Mouse (Mus musculus): ENCODE results near the gene Mmp25.

- TF ChIP-seq HCFC1 (IDR thresholded peaks at IDR 0.05; ENCODE audit: borderline replicate concordance, insufficient read depth, low read length) (no peak), ZNF384 (IDR thresholded peaks at IDR 0.05; ENCODE audit: low read depth, low read length) (no peak), MAFK (IDR thresholded peaks at IDR 0.05; ENCODE audit: insufficient read depth, low read depth, low read length) (no peak), ZC3H11A (IDR thresholded peaks at IDR 0.05; ENCODE audit: borderline replicate concordance, low read depth, low read length) (no peak), CHD2 (IDR thresholded peaks at IDR 0.05; ENCODE audit: low read depth, low read length) (no peak)
These were observed 817 bp upstream of the Mmp25 start for GRCm38 (mm10) chr17:23645894-23646293.

Data from ES-E14 (cell line).